Mouse (Mus musculus): ENCODE measurements around the gene Il19.

DNA sequence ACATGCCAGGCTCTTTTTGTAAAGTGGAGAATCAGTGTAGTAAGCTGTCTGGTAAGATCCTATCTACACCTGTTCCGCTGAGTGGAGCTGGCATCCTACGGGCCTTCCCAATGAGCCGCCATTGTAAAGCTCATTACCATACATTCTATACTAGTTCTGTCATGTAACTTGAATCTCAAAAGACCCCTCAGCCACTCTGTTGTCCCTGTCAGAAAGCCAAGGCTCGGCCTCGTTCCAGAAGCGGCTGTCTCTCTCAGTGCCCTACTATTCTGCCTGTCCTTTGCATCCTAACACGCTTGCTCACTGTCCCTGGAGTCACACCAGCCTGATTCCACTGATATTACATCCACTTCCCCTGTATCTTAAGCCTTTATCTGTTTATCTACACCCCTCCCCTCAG is 1.7 kb downstream of the Il19 start:
- TF ChIP-seq CTCF (IDR thresholded peaks at IDR 0.05; ENCODE audit: control insufficient read depth, insufficient read depth, insufficient replicate concordance, low read depth, low read length) (no peak), POLR2A (IDR thresholded peaks at IDR 0.05; ENCODE audit: control insufficient read depth, low read depth, low read length) (no peak)
